Mouse (Mus musculus): ENCODE measurements around the gene Sult1b1.

DNA sequence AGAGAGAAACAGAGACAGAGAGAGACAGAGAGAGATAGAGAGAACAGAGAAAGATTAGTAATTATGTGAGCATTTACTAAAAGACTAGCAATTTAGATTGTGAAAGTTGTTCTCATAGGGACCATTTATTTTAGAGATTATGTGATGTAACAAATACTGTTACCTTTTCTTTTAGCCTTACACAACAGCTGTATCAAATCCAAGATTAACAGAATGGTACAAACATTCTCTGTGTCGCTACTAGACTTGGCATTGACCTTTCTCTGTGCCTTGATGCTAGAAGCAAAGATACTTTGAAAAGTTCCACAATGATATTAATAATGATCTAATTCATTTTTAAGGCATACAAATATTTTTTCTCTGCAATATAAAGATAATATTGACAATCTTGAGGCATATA is 42.4 kb upstream of the Sult1b1 start:
- no peak for TF ChIP-seq CTCF (IDR thresholded peaks at IDR 0.05)
- TF ChIP-seq EP300 (IDR thresholded peaks at IDR 0.05; ENCODE audit: insufficient read depth, low read depth, low read length), result no peak
- TF ChIP-seq POLR2A (IDR thresholded peaks at IDR 0.05; ENCODE audit: insufficient read depth, low read depth, low read length), result no peak
